Mouse (Mus musculus) right cerebral cortex, postnatal 36 days (tissue): ENCODE data around the gene Slc38a3.

Experiments used
- DNase-seq, 2 experiments: peaks; one replicate each; pipeline ENCODE4 v3.0.0; 2022; ENCODE audit warnings: low spot score in 2 of 2, mixed read lengths in 1 of 2

Slc38a3 gene

DNA sequence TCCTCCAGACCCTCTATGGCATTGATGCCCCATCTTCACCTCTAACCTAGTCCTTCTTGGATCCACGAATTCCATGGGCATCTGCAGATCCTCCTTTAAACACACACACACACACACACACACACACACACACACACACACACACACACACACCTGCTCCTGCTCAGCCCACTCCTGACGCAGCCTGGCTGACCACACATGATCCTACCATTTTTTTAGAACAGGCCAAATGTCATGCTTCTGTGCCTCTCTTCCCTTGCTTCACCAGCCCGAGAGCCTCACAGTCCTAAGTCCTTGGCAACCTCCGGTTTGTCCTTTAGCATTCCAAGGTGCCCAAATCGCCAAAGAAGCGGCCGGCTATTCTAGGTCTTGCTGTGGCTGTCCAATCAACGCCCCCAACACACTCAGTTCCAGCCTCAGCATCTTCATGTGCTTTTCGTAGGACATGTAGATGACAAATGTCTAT is at the start of gene Slc38a3:
Gene Slc38a3, minus strand, starts transcription at position 51 of the 466 bp plus-strand sequence.
- no peak for DNase-seq

- no peak for DNase-seq
Measured at GRCm38 (mm10) chr9:107716951-107717350, 47.6 kb upstream of the Slc38a3 start.

DNA sequence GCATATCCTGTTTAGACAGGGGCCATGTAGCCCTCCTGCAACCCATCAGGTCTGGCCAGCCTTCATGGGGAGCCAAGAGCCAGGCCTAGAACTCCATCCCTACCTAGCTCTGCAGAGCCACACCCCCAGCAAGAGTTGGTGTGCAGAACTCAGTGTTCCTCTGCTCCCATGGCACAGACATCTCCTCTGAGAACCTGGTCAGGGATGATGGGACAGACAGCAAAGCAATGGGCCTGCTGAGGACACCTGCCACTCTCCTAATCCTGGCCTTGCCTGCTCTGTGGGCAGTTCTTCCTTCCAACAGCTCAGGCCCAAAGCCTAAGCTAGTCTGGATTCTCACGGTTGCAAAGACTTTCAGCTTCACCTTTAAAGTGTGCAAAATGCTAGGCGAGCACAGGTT is 46.3 kb upstream of the Slc38a3 start:
- DNase-seq, result no peak

- no peak for DNase-seq
Measured at GRCm38 (mm10) chr9:107714221-107714952, 45.1 kb upstream of the Slc38a3 start.

DNA sequence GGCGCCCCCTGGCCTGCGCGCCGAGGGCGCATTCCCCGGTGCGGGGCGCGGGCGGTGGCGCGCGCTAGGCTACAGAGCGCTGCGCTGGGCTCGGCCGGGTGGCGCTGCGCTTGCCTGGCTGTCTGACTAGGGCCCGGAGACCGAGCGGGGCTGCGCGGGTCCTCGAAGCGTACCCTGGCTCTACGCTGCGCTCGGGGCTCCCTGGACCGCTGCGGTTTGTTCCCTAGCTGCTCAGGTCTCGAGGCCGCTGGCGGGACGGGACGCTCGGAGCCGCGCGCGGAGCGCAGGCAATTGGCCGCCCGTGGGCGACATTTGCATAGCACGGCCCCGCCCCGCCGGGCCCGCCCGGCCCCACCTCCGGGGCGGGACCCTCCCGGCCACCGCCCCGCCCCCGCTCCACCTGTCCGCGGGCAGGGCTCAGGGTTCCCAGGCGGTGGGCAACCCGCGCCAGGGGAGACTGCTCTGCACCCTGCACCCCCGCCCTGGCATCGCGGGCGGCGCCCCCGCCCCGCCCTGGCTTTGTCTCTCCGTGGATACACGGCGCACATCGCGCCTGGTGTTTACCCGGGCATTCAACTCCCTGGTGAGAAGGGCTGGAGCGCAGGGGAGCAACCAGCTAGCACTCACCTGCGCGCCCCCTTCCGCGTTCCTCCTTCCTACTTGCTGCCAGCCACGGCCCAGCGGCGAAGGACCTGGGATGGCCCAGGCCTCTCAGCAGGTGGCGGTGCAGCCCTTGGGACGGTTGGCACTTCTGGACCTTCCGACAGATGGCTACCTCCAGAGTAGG is 40.6 kb upstream of the Slc38a3 start, which contains the start of gene Sema3f:
Gene Sema3f, minus strand, starts transcription at position 779 of the 787 bp plus-strand sequence.
- peak; percentile 44 to 49 for DNase-seq

GRCm38 (mm10) chr9:107709096-107709696 is 39.9 kb upstream of the Slc38a3 start:
- DNase-seq, result no peak

DNA sequence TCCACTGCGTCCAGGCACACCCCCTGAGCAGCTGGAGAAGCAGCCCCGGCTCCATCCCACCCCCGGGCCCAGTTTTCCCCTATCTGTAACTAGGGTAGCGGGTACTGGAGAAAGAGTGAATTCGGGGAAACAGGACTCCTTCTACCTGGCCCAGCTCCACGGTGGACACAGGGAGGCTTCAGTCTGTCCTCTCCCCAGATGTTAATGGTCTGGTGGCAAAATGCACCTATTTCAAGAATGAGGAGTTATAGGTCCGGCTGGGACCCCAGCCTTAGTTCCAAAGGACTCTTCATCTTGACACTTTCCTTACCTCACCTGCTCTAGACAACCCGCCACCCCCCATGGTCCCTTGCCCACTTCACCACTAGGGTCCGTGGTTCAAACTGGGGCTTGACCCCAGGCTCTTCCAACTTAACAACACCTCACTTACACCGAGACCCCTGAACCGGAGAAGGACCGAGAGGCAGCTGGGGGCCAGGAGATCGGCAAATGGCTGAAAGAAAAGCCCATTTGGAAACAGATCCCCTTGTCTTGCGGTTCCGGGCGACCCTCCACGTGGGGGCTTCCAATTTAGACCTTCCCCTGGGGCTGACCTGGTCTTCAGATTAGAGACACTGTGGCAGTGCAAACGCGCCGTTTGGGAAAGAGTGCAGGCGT is 39.2 kb upstream of the Slc38a3 start:
- no peak for DNase-seq

DNA sequence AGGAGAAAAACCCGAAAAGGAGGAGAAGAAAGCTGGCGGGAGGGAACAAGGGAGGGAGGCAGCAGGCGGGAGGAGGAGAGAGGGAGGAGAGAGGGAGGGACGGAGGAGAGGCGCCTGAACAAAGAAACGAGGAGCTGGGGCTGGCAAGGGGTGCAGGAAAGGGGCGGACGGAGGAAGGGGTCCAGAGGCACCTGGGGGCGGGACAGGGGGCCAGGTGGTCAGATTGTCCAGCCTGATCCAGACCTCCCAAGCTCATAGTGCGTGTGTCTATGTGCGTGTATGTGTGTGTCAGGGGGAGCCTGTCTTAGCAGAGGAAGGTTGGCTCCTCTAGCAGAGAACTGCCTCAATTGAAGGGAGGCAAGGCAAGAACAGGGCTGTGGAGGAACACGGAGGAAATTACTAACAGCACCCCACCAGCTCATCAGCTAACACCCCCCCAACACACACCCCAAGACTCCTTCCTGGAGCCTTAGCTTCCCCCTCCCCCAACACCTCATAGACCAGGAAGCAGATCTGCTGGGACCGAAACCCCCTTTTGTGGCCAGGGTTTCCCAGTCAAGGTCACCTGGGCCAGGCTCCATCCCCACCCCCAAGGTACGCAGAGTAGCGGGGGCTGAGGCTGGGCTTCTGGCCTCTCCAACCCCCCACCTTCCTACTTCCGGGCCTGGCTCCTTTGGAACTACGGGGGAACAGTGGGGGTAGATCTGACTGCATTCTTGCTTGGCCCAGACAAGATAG is 38.5 kb upstream of the Slc38a3 start:
- no peak for DNase-seq

DNA sequence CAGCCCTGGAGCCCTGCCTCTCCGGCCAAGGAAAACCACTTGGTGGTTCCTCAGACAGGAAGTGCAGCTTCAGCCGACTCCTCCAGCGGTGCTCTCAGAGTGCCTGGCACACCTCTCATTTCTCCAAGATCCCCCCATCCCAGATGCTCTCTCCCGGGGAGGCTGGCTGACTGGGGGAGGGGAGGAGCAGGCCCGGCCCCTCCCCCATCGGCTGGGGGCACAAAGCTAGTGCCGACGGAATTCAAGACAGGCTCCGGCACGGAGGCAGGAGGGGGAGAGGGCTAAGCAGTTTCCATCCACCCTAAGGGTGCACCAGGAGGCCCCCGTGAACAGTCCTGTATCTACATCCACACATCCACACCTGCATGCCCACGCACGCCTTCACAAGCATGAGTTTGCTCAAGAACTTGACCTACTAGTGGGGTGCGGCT is 37.5 kb upstream of the Slc38a3 start:
- no peak for DNase-seq

GRCm38 (mm10) chr9:107703337-107704122 is 34.2 kb upstream of the Slc38a3 start:
- DNase-seq, result no peak

DNA sequence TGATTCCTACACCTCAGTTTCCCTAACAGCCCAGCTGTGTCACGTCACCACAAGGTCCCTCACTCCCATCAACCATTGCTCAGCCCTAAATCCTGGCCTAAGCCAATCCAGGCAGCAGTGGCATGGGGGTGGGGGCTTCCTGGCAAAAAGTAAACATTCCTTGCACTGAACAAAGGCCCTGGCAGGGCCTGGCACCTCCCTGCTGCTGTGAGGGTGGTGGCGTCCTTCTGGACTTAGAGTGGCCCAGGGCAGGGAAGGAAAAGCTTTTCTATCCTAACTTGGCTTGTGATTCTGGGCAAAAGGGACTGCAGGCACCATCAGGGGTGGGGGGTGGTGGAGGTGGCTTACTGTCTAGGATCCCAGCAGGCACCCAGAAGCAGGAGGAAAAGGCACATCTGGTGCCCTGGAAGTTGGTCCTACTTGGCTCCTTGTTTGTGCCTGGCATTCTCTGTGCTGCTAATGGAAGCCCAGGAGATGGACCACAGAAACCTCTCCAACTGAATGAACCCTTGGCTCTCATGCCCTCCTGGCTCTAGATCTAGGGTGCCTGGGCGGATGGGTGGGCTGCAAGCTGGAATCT is 33.4 kb upstream of the Slc38a3 start:
- DNase-seq, result no peak

- peak; percentile 68 to 70 for DNase-seq
Measured at GRCm38 (mm10) chr9:107701594-107701993, 32.3 kb upstream of the Slc38a3 start.

GRCm38 (mm10) chr9:107700114-107700571 is 30.8 kb upstream of the Slc38a3 start:
- DNase-seq, result peak; percentile 57 to 66

DNA sequence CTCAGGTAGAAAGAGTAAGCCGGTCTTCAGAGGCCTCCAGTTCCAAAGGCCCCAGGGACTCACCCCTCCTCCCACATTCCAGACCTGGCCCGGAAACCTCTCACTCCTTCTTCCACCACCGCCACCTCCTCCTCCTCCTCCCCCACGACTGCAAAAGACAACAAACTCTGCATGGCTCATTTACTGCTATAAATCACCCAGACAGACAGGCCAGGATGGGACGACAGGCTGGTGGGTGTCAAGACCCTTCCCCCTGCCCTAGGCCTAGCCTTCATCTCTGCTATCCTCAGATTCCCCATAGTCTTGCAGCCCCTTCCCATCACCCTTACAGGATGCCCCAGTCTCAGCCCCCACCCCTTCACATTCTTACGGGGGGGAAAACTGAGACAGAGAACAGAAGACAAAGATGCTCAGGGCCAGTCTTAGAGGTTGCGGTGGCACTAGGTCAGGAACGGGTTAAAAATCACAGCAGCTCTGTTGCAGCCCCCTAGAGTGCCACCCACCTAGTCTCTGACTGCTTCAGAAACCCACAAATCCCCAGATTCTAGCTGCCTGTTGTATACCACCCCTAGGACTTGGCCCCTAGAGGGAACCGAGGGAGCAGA is 30.1 kb upstream of the Slc38a3 start:
- no peak for DNase-seq

GRCm38 (mm10) chr9:107698611-107699190 is 29.4 kb upstream of the Slc38a3 start:
- DNase-seq, result no peak

DNA sequence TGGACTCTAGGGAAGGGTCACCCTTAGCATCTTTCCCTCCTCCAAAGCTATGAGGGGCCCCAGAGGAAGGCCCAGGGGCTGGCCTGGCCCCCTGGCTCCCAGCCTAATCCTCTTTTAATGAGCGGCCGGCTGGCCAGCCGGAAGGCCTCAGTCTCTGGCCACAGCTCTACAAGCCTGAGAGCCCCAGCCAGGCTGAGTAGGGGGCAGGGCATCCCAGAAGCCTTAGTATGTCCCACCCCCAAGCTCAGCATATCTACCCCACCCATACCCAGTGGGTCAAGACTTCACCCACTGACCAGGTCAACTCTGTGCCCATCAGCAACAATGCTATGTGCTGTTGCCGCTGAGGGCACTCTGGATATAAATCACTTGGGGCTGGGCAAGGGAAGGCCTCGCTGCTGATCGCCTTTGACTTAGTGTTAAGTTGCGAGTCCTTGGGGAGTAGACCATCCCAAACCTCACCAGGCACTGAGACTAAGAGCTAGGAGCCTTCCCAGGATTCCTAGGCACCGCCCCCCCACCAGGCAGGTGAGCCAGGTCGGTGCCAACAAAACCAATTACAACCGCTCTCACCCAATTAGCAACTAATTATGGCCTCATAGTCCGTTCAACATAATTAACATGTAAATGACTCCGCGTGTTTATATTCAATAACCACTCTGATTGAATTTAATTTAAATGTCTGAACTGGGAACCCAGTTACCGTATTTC is 28.6 kb upstream of the Slc38a3 start:
- no peak for DNase-seq

GRCm38 (mm10) chr9:107696845-107697610 is 27.7 kb upstream of the Slc38a3 start:
- no peak for DNase-seq

DNA sequence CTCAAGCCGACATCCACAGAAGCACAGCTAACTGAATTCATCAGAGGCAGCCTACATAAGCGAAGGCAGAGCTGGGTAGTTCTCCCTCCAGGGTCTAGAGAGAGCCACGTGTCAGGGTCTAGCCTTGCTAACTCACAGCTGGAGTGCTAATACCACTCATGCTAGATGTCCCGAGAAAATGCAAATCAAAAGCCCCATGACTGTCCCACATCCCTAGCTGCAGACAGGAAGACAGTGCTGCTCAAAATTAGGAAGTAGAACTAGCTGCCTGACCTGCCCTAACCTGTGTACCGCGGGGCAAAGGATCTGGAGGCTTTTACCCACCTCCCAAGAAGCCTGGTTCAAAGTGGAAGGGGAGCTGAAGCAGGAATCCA is 26.8 kb upstream of the Slc38a3 start:
- no peak for DNase-seq
